27 mouse cellular contexts compared by ENCODE assay signal in the genomic region with DNA sequence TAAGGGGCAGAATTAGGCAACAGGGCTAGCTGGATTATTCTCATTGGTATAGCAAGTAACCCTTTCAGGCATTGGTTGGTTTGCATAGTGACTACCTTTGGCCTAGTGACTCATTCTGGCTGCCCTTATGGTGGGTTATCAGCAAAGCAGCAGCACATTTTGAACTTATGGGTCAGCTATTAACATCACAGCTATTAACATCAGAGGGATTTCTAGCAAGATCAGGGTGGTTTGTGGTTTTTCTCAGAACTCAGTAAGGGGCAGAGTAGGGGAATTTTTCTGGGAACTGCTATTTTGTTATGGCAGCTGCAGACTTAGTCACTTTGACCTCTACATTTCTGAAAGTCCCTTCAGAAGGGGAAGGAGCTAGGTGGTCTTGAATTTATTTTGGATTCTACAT.
"Had no signal": no experiment of that assay in that cellular context is flagged by ENCODE, and none has a peak within 500 bp of the region (broad histone marks: within the 10 kb centered on the region; RNA-seq: fewer than 3 reads in every experiment).

No protein-coding gene starts in this region.

- H3K36me3 ChIP-seq: heart, embryonic 13.5 days; heart, embryonic 15.5 days; hindbrain, embryonic 13.5 days; hindbrain, embryonic 15.5 days; kidney, embryonic 15.5 days; limb, embryonic 12.5 days; liver, embryonic 13.5 days; liver, embryonic 15.5 days had no signal

- ATAC-seq: hindbrain, postnatal 0 days; intestine, embryonic 16.5 days; liver, postnatal 0 days had no signal

- H3K4me2 ChIP-seq: heart, embryonic 11.5 days; heart, embryonic 13.5 days; heart, embryonic 15.5 days; hindbrain, embryonic 13.5 days; hindbrain, embryonic 15.5 days; kidney, embryonic 15.5 days; limb, embryonic 12.5 days; liver, embryonic 13.5 days; liver, embryonic 15.5 days had no signal

- H3K27me3 ChIP-seq: heart, embryonic 13.5 days; heart, embryonic 15.5 days; hindbrain, embryonic 13.5 days; hindbrain, embryonic 15.5 days; kidney, embryonic 15.5 days; limb, embryonic 12.5 days; liver, embryonic 13.5 days; liver, embryonic 15.5 days had no signal

- H3K4me3 ChIP-seq: heart, adult 2 months; heart, embryonic 13.5 days; heart, embryonic 15.5 days; hindbrain, embryonic 13.5 days; hindbrain, embryonic 15.5 days; kidney, embryonic 15.5 days; limb, embryonic 12.5 days; liver, embryonic 13.5 days; liver, embryonic 15.5 days had no signal

- H3K9ac ChIP-seq: heart, embryonic 13.5 days; heart, embryonic 15.5 days; hindbrain, embryonic 13.5 days; hindbrain, embryonic 15.5 days; kidney, embryonic 15.5 days; limb, embryonic 12.5 days; liver, embryonic 13.5 days; liver, embryonic 15.5 days; liver, postnatal 0 days had no signal

- H3K9me3 ChIP-seq: heart, embryonic 15.5 days; liver, embryonic 15.5 days had no signal

- H3K27ac ChIP-seq: heart, adult 2 months; heart, embryonic 13.5 days; heart, embryonic 15.5 days; hindbrain, embryonic 13.5 days; hindbrain, embryonic 15.5 days; hindbrain, postnatal 0 days; kidney, embryonic 15.5 days; kidney, postnatal 0 days; limb, embryonic 12.5 days; liver, embryonic 13.5 days; liver, embryonic 15.5 days had no signal

- H3K4me1 ChIP-seq: heart, embryonic 13.5 days; heart, embryonic 15.5 days; hindbrain, embryonic 13.5 days; hindbrain, embryonic 15.5 days; kidney, embryonic 15.5 days; limb, embryonic 12.5 days; liver, embryonic 13.5 days; liver, embryonic 15.5 days had no signal

- DNase-seq: gastrocnemius, postnatal 14 days; gastrocnemius, postnatal 36 days; heart, adult 11 months; heart, adult 2 months; heart, postnatal 14 days; heart, postnatal 36 days; kidney, adult 11 months; kidney, adult 2 months; kidney, adult 9 months; kidney, postnatal 14 days; kidney, postnatal 36 days; layer of hippocampus, adult 9-11 months; layer of hippocampus, postnatal 36 days; left cerebral cortex, postnatal 4 days; liver, embryonic 13.5 days; liver, postnatal 0 days had no signal
